Mouse (Mus musculus) kidney, embryonic 16.5 days (tissue): ENCODE measurements around the gene B3gnt4. TPM values are rescaled to one million over a fixed set of nuclear protein-coding genes. Genes with fewer than 3 reads are reported as not detected.

Experiments
- ATAC-seq: fragments of 200-750 bp; cut with Nextera tagmentation; 2 replicates; pipeline ENCODE4 v1.8.0; 2017; ENCODE audit warnings: moderate TSS enrichment; ENCODE audit not compliant: low FRiP score, low TSS enrichment
- H3K27ac ChIP-seq: fragments of 300-500 bp; sonication (generic); 2 replicates; pipeline ENCODE4 v1.5.1; 2014; ENCODE audit warnings: low read length
- H3K27me3 ChIP-seq: fragments of 300-500 bp; sonication (generic); 2 replicates; pipeline ENCODE4 v1.6.1; 2014; ENCODE audit warnings: low read length, control low read depth, mixed read lengths; ENCODE audit not compliant: insufficient read depth
- H3K36me3 ChIP-seq: fragments of 300-500 bp; sonication (generic); 2 replicates; pipeline ENCODE4 v1.6.1; 2014; ENCODE audit warnings: low read length, control low read depth, mixed read lengths; ENCODE audit not compliant: insufficient read depth
- H3K4me1 ChIP-seq: fragments of 300-500 bp; sonication (generic); 2 replicates; pipeline ENCODE4 v1.6.1; 2014; ENCODE audit warnings: low read length, control low read depth, mixed read lengths; ENCODE audit not compliant: insufficient read depth
- H3K4me2 ChIP-seq: fragments of 300-500 bp; sonication (generic); replicated peaks from 2 replicates; pipeline ENCODE4 v1.6.1; 2014; ENCODE audit warnings: low read depth, low read length
- H3K4me3 ChIP-seq: fragments of 300-500 bp; sonication (generic); 2 replicates; pipeline ENCODE4 v1.5.1; 2014; ENCODE audit warnings: mild to moderate bottlenecking, low read length
- H3K9ac ChIP-seq: fragments of 300-500 bp; sonication (generic); replicated peaks from 2 replicates; pipeline ENCODE4 v1.6.1; 2014; ENCODE audit warnings: low read length
- H3K9me3 ChIP-seq: fragments of 300-500 bp; sonication (generic); 2 replicates; pipeline ENCODE4 v1.6.1; 2016; ENCODE audit warnings: low read length, control low read depth
- WGBS: fragments of 180-500 bp; shearing (Covaris S2); extraction: QIAGEN DNeasy Blood & Tissue Kit; methylation state at CpG from one replicate; pipeline ENCODE4 v1.1.7; 2014; 5-methylcytosine and 5-hydroxymethylcytosine counted together
- polyA plus RNA-seq: library from polyadenylated mRNA; unstranded; fragments of >200 nt; fragmentation: Nextera tagmentation; extraction: Ambion mirVana; gene quantifications from 2 replicates; pipeline ENCODE4 v1.2.1, GENCODE M21; 2015

B3gnt4 gene
- polyA plus RNA-seq, 1 experiment from 2014 or later, result 0.89 TPM

GRCm38 (mm10) chr5:123523692-123524392 is 13.6 kb downstream of the B3gnt4 start, which contains the start of gene Diablo:
TSS of gene Diablo (minus strand) at chr5:123524176.
- peak; percentile 98 for ATAC-seq
- no peaks in the 10 kb centered on the region for H3K27me3 ChIP-seq
- H3K4me3 ChIP-seq, result peak within 1 kb of the TSS; percentile 86
- WGBS, result under 1% methylated on average over 82 of the region's 82 CpGs
- 0 out of 2 replicates have a peak within 1 kb of the TSS, but pooled peaks have one; percentile 31 for H3K27ac ChIP-seq
- H3K36me3 ChIP-seq, result no peaks in the 10 kb centered on the region
- H3K9me3 ChIP-seq, result no peaks in the 10 kb centered on the region
- H3K4me1 ChIP-seq, result peaks cover 16% of the 10 kb centered on the region
- peak within 1 kb of the TSS; percentile 88 for H3K9ac ChIP-seq
- peak within 1 kb of the TSS; percentile 90 for H3K4me2 ChIP-seq

DNA sequence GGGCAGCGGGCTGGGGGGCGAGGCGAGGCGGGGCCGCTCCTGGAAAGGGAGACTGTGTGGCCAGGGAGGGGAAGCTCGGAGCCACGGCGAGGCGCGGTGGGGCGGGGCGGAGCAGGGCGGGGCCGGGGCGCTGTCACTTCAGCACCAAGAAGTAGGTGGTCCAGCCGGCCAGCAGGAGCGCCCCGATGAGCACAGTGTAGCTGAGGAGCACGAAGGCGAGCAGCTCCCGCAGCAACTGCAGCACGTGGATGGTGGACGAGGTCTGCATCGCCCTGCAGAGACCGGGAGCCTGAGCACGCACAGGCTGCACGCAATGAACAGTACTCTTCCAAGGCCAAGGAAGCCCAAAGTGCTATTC is 14.1 kb downstream of the B3gnt4 start:
- Histone ChIP-seq H3K4me3 (peak overlapping the region; percentile 86), H3K9me3 (no peaks in the 10 kb centered on the region), H3K27me3 (no peaks in the 10 kb centered on the region), H3K36me3 (peaks cover 2% of the 10 kb centered on the region), H3K27ac (no peak overlapping the region), H3K4me2 (peak overlapping the region; percentile 54), H3K4me1 (peaks cover 16% of the 10 kb centered on the region), H3K9ac (0 out of 2 replicates have a peak overlapping the region, but pooled peaks have one; percentile 28)
- under 1% methylated on average over 26 of the region's 27 CpGs for WGBS
- ATAC-seq, result peak; percentile 98

- Histone ChIP-seq H3K9me3 (no peaks in the 10 kb centered on the region), H3K4me2 (peak within 1 kb of the TSS; percentile 54), H3K4me1 (peaks cover 16% of the 10 kb centered on the region), H3K9ac (no peak within 1 kb of the TSS), H3K4me3 (peak within 1 kb of the TSS; percentile 86), H3K27me3 (no peaks in the 10 kb centered on the region), H3K27ac (no peak within 1 kb of the TSS), H3K36me3 (peaks cover 9% of the 10 kb centered on the region)
- 83% methylated on average over 7 of the region's 7 CpGs for WGBS
- ATAC-seq, result no peak
These were observed 15.0 kb downstream of the B3gnt4 start, which contains the start of gene Gm49027 for GRCm38 (mm10) chr5:123525281-123525680. TSS of gene Gm49027 (minus strand) at chr5:123525488.

DNA sequence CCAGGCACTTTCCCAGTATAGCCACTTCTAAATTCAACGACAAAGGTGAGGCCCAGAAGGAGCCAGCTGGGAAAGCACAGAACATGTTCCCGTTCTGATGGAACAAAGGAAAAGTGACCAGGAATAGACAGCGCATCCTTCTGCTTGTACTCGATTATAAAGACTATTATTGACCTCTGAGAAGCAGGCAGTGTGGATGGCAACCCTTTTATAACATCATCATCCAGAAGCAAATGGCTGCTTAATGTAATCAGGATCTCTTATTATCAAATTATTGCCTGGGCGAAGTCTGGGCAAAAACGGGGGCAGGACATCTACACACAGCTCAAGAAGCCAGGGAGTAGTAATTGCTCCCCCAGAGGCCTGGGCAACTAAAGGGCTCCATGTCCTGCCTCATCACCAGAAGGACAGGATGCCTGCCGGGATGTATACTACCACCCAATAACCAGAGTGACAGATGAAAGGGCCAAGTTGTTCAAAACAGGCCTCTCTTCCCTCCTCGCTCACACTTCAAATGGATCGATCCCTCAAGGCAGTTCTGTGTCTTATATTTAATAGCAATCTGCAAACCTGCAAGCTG is 15.7 kb downstream of the B3gnt4 start:
- 91% methylated on average over 9 of the region's 9 CpGs for WGBS
- ATAC-seq, result no peak
- H3K4me2 ChIP-seq, result no peak overlapping the region
- H3K9me3 ChIP-seq, result no peaks in the 10 kb centered on the region
- H3K27me3 ChIP-seq, result no peaks in the 10 kb centered on the region
- peaks cover 16% of the 10 kb centered on the region for H3K36me3 ChIP-seq
- H3K4me3 ChIP-seq, result no peak overlapping the region
- H3K27ac ChIP-seq, result no peak overlapping the region
- H3K4me1 ChIP-seq, result peaks cover 16% of the 10 kb centered on the region
- no peak overlapping the region for H3K9ac ChIP-seq

GRCm38 (mm10) chr5:123528641-123529040 is 18.4 kb downstream of the B3gnt4 start:
- H3K27ac ChIP-seq, result no peak overlapping the region
- H3K36me3 ChIP-seq, result peaks cover 41% of the 10 kb centered on the region
- H3K4me1 ChIP-seq, result peaks cover 5% of the 10 kb centered on the region; the same call in 1 of the 2 replicates
- H3K9me3 ChIP-seq, result no peaks in the 10 kb centered on the region
- 80% methylated on average over 7 of the region's 7 CpGs for WGBS
- H3K27me3 ChIP-seq, result no peaks in the 10 kb centered on the region
- no peak overlapping the region for H3K9ac ChIP-seq
- H3K4me2 ChIP-seq, result no peak overlapping the region
- ATAC-seq, result no peak
- no peak overlapping the region for H3K4me3 ChIP-seq

DNA sequence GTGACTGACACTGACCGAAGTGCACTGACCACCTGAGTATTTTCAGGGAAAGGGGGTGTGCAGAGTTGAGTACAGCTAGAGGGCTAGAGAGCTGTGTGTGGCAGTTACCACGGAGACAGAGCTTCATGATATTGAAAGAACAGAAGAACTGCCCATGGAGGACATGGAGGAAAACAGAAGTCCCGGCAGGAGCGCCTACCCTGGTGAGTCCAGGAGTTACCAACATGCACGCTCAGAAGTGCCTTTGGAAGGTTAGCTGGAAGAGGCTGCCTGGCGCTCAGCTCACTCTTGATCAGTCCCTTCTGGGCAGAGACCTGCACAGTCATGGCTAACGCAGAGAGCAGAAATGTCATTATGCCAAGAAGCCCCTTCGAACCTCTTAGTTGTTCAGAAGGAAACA is 19.8 kb downstream of the B3gnt4 start:
- Histone ChIP-seq H3K9me3 (no peaks in the 10 kb centered on the region), H3K4me2 (no peak overlapping the region), H3K9ac (no peak overlapping the region), H3K27ac (no peak overlapping the region), H3K4me1 (no peaks in the 10 kb centered on the region), H3K36me3 (peaks cover 52% of the 10 kb centered on the region), H3K27me3 (no peaks in the 10 kb centered on the region), H3K4me3 (no peak overlapping the region)
- ATAC-seq, result no peak
- WGBS, result 93% methylated on average over 8 of the region's 8 CpGs

DNA sequence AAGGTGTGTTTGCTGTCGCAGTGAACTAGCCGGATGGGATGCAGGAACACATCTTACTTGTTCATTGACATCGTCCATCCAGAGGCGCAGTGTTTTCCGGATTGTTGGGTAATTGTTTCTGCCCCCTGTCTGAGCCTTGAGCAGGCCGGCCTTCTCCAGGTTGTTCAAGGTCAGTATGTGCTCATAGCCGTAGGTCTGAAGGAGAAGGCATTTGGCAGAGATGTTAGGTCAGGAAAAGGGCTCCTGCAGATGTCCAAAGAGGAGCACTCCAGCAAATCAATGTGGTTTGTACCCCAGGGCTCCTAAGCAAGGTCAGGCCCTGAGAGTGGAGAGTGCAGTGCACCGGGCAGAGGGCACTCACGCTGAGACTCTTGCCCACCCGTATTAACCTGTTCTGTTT is 23.5 kb downstream of the B3gnt4 start:
- ATAC-seq, result no peak
- Histone ChIP-seq H3K27me3 (no peaks in the 10 kb centered on the region), H3K36me3 (peaks cover 57% of the 10 kb centered on the region), H3K9me3 (no peaks in the 10 kb centered on the region), H3K4me1 (no peaks in the 10 kb centered on the region), H3K4me2 (no peak overlapping the region), H3K4me3 (no peak overlapping the region), H3K9ac (no peak overlapping the region), H3K27ac (no peak overlapping the region)
- 95% methylated on average over 10 of the region's 10 CpGs for WGBS

DNA sequence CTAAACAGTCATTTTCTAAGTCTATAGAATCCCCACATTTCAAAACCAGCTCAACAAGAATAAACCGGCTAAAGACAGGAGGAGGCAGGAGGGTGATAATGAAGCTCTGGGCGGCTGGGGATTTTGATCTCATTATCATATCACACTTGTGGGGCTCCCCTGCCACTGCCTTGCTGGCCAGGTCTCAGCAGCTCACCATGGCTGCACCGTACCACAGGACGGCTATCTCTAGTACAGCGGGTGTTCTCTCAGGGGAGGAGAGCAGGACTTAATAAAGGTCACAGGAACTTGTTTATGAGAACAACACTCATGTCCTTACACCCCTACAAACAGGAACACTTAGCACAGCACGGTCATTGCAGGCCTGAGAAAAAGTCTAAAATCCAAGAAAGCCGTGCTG is 45.4 kb downstream of the B3gnt4 start:
- WGBS, result 92% methylated on average over 7 of the region's 7 CpGs
- H3K27ac ChIP-seq, result no peak overlapping the region
- no peaks in the 10 kb centered on the region for H3K4me1 ChIP-seq
- H3K9me3 ChIP-seq, result no peaks in the 10 kb centered on the region
- no peak overlapping the region for H3K4me2 ChIP-seq
- H3K36me3 ChIP-seq, result peaks cover 33% of the 10 kb centered on the region
- no peak for ATAC-seq
- H3K4me3 ChIP-seq, result no peak overlapping the region
- no peak overlapping the region for H3K9ac ChIP-seq
- no peaks in the 10 kb centered on the region for H3K27me3 ChIP-seq

- WGBS, result 81% methylated on average over 2 of the region's 2 CpGs
- Histone ChIP-seq H3K9me3 (no peaks in the 10 kb centered on the region), H3K27me3 (no peaks in the 10 kb centered on the region), H3K4me3 (no peak overlapping the region), H3K4me1 (no peaks in the 10 kb centered on the region), H3K9ac (no peak overlapping the region), H3K27ac (no peak overlapping the region), H3K4me2 (no peak overlapping the region), H3K36me3 (peaks cover 37% of the 10 kb centered on the region)
- ATAC-seq, result no peak
These were observed 46.2 kb downstream of the B3gnt4 start for GRCm38 (mm10) chr5:123556451-123556850.

GRCm38 (mm10) chr5:123559588-123559987 is 49.3 kb downstream of the B3gnt4 start:
- H3K4me2 ChIP-seq, result no peak overlapping the region

More at GRCm38 (mm10) chr5:123559588-123559987, 49.3 kb downstream of the B3gnt4 start:
- ATAC-seq, result no peak
- H3K27ac ChIP-seq, result no peak overlapping the region
- peaks cover 61% of the 10 kb centered on the region for H3K36me3 ChIP-seq
- H3K27me3 ChIP-seq, result no peaks in the 10 kb centered on the region
- H3K4me1 ChIP-seq, result no peaks in the 10 kb centered on the region
- H3K9me3 ChIP-seq, result no peaks in the 10 kb centered on the region
- H3K4me3 ChIP-seq, result no peak overlapping the region
- H3K9ac ChIP-seq, result no peak overlapping the region
- WGBS, result 87% methylated on average over 8 of the region's 8 CpGs
